Mouse (Mus musculus) layer of hippocampus, adult 8-10 months (tissue): ENCODE results near the gene Zfp518b. TPM values are rescaled to one million over a fixed set of nuclear protein-coding genes. Genes with fewer than 3 reads are reported as not detected.

Experiments
- DNase-seq, 2 experiments: peaks; one replicate each; pipeline ENCODE4 v3.0.0; 2022; ENCODE audit warnings: low spot score in 2 of 2
- total RNA-seq, 4 experiments: library from RNA; stranded (reverse); gene quantifications; 2 replicates each; pipeline ENCODE4 v1.2.4; 2022

Zfp518b gene
- total RNA-seq, result 10 to 100 TPM; 11.0 to 12.2 (median 11.9) TPM

GRCm38 (mm10) chr5:38684164-38684911 lies at the start of gene Zfp518b:
Gene Zfp518b, minus strand, starts transcription at chr5:38684826.
- DNase-seq, result peak in 1 of 2 experiments; percentile 69

GRCm38 (mm10) chr5:38708940-38709581 lies 24.4 kb upstream of the Zfp518b start:
- DNase-seq, result no peak

GRCm38 (mm10) chr5:38707364-38708075 lies 22.9 kb upstream of the Zfp518b start:
- no peak for DNase-seq

- no peak for DNase-seq
Measured at GRCm38 (mm10) chr5:38702941-38703340, 18.3 kb upstream of the Zfp518b start.

- no peak for DNase-seq
Measured at GRCm38 (mm10) chr5:38702091-38702490, 17.5 kb upstream of the Zfp518b start.

GRCm38 (mm10) chr5:38698466-38698865 lies 13.8 kb upstream of the Zfp518b start:
- DNase-seq, result no peak

GRCm38 (mm10) chr5:38698046-38698445 lies 13.4 kb upstream of the Zfp518b start:
- DNase-seq, result no peak

- no peak for DNase-seq
Measured at GRCm38 (mm10) chr5:38696616-38697375, 12.2 kb upstream of the Zfp518b start.

GRCm38 (mm10) chr5:38692859-38693258 lies 8.2 kb upstream of the Zfp518b start:
- DNase-seq, result no peak

- no peak for DNase-seq
Measured at GRCm38 (mm10) chr5:38689186-38689585, 4.6 kb upstream of the Zfp518b start.

- DNase-seq, result no peak
Measured at GRCm38 (mm10) chr5:38687694-38688093, 3.1 kb upstream of the Zfp518b start.

- DNase-seq, result no peak
Measured at GRCm38 (mm10) chr5:38658836-38659235, 25.8 kb downstream of the Zfp518b start.

GRCm38 (mm10) chr5:38656204-38656603 lies 28.4 kb downstream of the Zfp518b start:
- DNase-seq, result no peak

- no peak for DNase-seq
Measured at GRCm38 (mm10) chr5:38655421-38655928, 29.2 kb downstream of the Zfp518b start.

- no peak for DNase-seq
Measured at GRCm38 (mm10) chr5:38654571-38654970, 30.1 kb downstream of the Zfp518b start.

GRCm38 (mm10) chr5:38653101-38653500 lies 31.5 kb downstream of the Zfp518b start:
- DNase-seq, result no peak

- DNase-seq, result no peak
Measured at GRCm38 (mm10) chr5:38651455-38651854, 33.2 kb downstream of the Zfp518b start.

GRCm38 (mm10) chr5:38641526-38641925 lies 43.1 kb downstream of the Zfp518b start:
- DNase-seq, result no peak

GRCm38 (mm10) chr5:38636301-38636749 lies 48.3 kb downstream of the Zfp518b start:
- DNase-seq, result no peak

- no peak for DNase-seq
Measured at GRCm38 (mm10) chr5:38635696-38636095, 48.9 kb downstream of the Zfp518b start.
